Mouse (Mus musculus): ENCODE data around the gene Elmod3. TPM values are rescaled to one million over a fixed set of nuclear protein-coding genes. Genes with fewer than 3 reads are reported as not detected.

Elmod3 gene
- total RNA-seq, 2 experiments from 2014 or later: 25.4 to 25.8 TPM

DNA sequence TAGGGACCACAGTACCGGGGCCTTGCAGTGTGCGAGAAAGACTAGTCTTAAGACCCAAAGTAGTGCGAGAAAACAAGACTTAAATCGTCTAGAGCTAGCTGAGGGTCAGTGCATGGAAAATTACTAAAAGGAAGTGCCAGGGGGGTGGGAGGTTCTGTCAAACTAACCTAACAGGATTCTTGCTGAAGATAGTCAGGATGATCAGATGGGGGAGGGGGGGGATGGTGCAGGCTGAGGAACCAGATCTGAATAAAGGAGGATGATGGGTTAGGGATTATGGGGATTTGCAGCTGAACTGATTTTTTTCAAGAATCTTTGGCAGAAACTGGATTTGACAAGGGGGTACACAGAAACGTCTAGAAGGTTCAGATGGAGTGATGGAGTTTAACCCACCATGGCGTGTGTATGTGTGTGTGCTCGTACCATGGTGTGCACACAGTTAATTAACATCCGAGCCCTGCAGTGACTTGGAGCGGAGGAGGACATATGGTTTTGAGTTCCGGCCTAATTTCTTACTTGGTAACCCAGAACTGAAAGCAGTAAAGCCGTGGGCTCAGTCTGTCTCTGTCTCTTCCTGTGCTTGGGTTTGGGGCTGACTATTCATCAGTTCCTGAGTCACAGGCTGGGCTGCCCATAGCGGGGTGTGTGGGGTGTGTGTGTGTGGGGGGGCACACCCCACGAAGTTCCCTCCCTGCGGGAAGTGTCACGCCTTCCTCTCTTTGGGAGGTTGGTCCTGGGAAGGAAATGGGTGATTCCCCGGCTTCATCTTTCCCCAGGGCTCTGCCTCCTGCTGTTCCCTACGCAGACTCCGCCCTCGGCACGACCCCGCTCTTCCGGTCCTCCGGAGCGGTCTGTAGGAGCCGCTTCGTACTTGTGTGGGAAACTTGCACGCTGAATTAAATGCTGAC is 45.8 kb downstream of the Elmod3 start:
- H3K27ac ChIP-seq: peak overlapping the region; percentile 87
- peak overlapping the region; percentile 55 for H3K4me3 ChIP-seq
- peak; percentile 47 to 61 for DNase-seq (ENCODE audit: low spot score in 2 of 2)
- TF ChIP-seq CTCF (conservative IDR thresholded peaks at IDR 0.05): no peak

GRCm38 (mm10) chr6:72550503-72551100 is 47.6 kb downstream of the Elmod3 start:
- no peak overlapping the region for H3K27ac ChIP-seq
- H3K4me3 ChIP-seq: no peak overlapping the region
- no peak for TF ChIP-seq CTCF (conservative IDR thresholded peaks at IDR 0.05)
- no peak for DNase-seq (ENCODE audit: low spot score in 2 of 2)

GRCm38 (mm10) chr6:72550025-72550424 is 48.2 kb downstream of the Elmod3 start:
- H3K27ac ChIP-seq: no peak overlapping the region
- no peak for TF ChIP-seq CTCF (conservative IDR thresholded peaks at IDR 0.05)
- no peak overlapping the region for H3K4me3 ChIP-seq
- DNase-seq (ENCODE audit: low spot score in 2 of 2): no peak

DNA sequence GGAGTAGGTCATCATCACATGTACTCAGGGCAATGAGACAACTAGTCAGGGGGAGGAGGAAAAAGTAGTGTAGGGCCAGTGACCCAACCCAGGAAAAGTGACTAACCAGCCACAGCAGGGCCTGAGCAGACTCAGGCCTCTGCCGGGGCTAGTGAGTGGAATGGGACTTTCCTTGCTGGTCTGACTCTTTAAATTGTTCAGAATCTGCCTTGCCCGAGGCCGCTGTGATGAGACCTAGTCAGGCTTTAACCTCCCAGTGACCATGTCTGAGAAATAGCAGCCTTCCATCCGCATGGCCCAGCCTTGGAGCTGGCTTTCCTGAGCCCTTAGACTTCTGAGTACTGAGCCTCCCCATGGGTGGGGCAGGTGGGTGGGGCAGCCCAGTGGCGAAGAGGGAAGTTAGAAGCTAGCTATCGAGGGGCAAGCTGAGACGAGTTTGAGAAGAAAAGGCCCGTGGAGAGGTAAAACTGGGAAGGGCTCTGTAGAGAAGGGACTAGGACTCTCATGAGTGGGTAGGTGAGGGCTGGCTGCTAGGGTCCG is 49.1 kb downstream of the Elmod3 start:
- no peak overlapping the region for H3K27ac ChIP-seq
- DNase-seq (ENCODE audit: low spot score in 2 of 2): no peak
- no peak overlapping the region for H3K4me3 ChIP-seq
- TF ChIP-seq CTCF (conservative IDR thresholded peaks at IDR 0.05): no peak

DNA sequence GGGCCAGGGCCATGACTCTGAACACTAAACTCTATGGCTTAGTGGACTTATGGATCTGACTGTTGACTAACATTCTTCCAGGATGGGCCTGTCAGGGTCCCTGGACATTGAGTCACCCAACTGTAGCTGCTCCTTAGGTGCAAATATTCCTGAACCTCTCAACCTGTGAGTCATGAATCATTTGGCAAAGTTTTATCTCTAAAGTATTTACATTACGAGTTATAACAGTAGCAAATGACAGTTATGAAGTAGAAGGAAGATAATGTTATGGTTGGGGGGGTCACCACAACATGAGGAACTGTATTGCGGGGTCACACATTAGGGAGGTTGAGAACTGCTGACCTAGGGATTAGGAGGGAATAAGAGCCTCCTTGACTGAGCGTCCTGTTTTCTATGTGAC is 50.4 kb downstream of the Elmod3 start:
- no peak for TF ChIP-seq CTCF (conservative IDR thresholded peaks at IDR 0.05)
- no peak overlapping the region for H3K27ac ChIP-seq
- no peak for DNase-seq (ENCODE audit: low spot score in 2 of 2)
- no peak overlapping the region for H3K4me3 ChIP-seq

DNA sequence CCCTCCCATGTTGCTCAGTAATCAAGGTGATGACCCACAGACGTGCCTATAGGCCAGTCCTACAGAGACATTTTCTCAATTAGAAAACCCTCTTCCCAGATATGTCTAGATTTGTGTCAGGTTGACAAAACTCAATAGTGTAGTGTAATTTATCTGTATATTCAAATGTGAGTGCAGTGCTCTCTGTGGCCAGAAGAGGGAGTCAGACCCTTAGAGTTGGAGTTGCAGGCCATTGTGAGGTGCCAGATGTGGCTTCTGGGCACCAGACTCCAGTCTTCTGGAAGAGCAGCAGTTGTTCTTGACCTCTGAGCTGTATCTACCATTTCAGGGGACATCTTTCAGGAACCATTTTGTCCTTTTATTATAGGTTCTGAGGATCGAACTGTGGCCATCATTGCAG is 51.1 kb downstream of the Elmod3 start:
- Histone ChIP-seq H3K27ac (no peak overlapping the region), H3K4me3 (no peak overlapping the region)
- no peak for DNase-seq (ENCODE audit: low spot score in 2 of 2)
- TF ChIP-seq CTCF (conservative IDR thresholded peaks at IDR 0.05): peak; percentile 58

- no peak overlapping the region for H3K27ac ChIP-seq
- H3K4me3 ChIP-seq: no peak overlapping the region
- TF ChIP-seq CTCF (conservative IDR thresholded peaks at IDR 0.05): no peak
- no peak for DNase-seq (ENCODE audit: low spot score in 2 of 2)
Observed at GRCm38 (mm10) chr6:72545377-72545776, 52.8 kb downstream of the Elmod3 start.

GRCm38 (mm10) chr6:72544283-72544987 is 53.8 kb downstream of the Elmod3 start, which contains the start of gene Capg:
TSS of gene Capg (plus strand) at chr6:72544391.
- peak within 1 kb of the TSS; percentile 23; the same call in 1 of the 2 replicates for H3K4me3 ChIP-seq
- H3K27ac ChIP-seq: peak within 1 kb of the TSS; percentile 51; the same call in 1 of the 2 replicates
- TF ChIP-seq CTCF (conservative IDR thresholded peaks at IDR 0.05): no peak
- DNase-seq (ENCODE audit: low spot score in 2 of 2): no peak

DNA sequence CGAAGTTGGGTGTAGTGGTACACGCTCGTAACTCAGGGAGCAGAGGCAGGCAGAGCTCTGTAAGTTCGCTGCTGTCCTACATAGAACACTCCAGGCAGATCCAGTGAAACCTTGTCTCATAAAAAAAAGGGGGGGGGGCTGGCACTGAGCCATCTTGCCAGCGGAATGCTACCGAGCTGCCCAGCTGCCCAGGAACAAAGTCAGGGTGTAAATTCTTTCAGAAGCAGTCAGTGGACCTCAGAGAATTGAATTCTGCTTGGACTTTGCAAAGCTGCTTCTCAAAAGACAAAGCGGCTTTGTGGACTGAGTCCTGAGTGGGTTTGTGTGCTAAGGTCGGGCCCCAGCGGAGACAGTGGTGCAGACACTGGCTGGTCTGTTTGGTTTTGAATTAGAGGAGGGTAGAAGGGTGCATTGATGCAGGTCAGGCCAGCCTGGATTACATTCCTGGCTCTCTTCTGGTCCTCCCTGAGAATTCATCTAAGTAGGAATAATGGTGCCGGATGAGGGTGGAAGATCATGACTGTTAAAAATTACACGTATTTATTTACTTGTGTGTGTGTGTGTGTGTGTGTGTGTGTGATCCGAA is 54.9 kb downstream of the Elmod3 start:
- Histone ChIP-seq H3K27ac (no peak overlapping the region; the same call in 1 of the 2 replicates), H3K4me3 (no peak overlapping the region)
- no peak for TF ChIP-seq CTCF (conservative IDR thresholded peaks at IDR 0.05)
- DNase-seq (ENCODE audit: low spot score in 2 of 2): no peak

DNA sequence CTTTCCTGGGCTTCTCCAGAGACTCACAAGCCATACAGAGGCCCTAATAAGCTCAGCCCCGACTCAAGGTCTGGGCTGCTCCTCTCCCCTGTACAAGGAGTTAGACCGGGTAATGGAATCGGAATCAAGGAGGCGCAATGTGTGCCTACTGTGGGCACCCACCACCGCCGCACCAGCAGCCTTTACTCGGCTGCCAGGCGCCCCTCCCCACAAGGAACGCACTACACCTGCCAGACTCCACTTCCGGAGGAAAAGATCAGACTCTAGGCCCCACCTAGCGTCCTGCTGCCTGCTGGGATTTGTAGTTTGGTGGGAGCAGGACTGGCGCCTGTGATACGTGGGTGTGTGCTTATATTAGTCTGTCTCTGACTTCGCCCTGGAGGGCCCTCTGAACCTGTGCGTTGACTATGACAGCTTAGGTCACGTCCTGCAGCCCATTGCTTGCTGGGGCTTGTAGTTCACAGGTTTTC is 59.6 kb downstream of the Elmod3 start:
- H3K4me3 ChIP-seq: peak overlapping the region; percentile 73
- H3K27ac ChIP-seq: peak overlapping the region; percentile 89
- DNase-seq (ENCODE audit: low spot score in 2 of 2): peak; percentile 88 to 94
- peak; percentile 47 for TF ChIP-seq CTCF (conservative IDR thresholded peaks at IDR 0.05)

GRCm38 (mm10) chr6:72537998-72538500 is 60.2 kb downstream of the Elmod3 start:
- Histone ChIP-seq H3K27ac (peak overlapping the region; percentile 89), H3K4me3 (peak overlapping the region; percentile 73)
- no peak for TF ChIP-seq CTCF (conservative IDR thresholded peaks at IDR 0.05)
- DNase-seq (ENCODE audit: low spot score in 2 of 2): no peak

- Histone ChIP-seq H3K27ac (peak overlapping the region; percentile 49; the same call in 1 of the 2 replicates), H3K4me3 (no peak overlapping the region; the same call in 1 of the 2 replicates)
- DNase-seq (ENCODE audit: low spot score in 2 of 2): peak; percentile 78 to 88
- TF ChIP-seq CTCF (conservative IDR thresholded peaks at IDR 0.05): peak; percentile 92
Observed at GRCm38 (mm10) chr6:72535165-72535564, 63.0 kb downstream of the Elmod3 start.

Data from layer of hippocampus, adult 2 months (tissue).